Mouse (Mus musculus): Measurements from ENCODE around the gene Cask. TPM values are rescaled to one million over a fixed set of nuclear protein-coding genes. Genes with fewer than 3 reads are reported as not detected.

The Cask gene
- polyA plus RNA-seq, 1 experiment from 2014 or later = 7.7 TPM

GRCm38 (mm10) chrX:13551566-13551965 lies 299.6 kb downstream of the Cask start:
- H3K27ac ChIP-seq (ENCODE audit: low read depth, low read length) = no peak overlapping the region
- H3K36me3 ChIP-seq (ENCODE audit: control insufficient read depth, insufficient read depth, low read length) = no peaks in the 10 kb centered on the region
- ATAC-seq (replicated peaks; ENCODE audit: insufficient number of reproducible peaks, low FRiP score, low TSS enrichment) = no peak
- no peaks in the 10 kb centered on the region for H3K9me3 ChIP-seq (replicated peaks; ENCODE audit: control insufficient read depth, low read length)
- H3K9ac ChIP-seq (ENCODE audit: low read depth, low read length) = no peak overlapping the region
- H3K4me1 ChIP-seq (ENCODE audit: control insufficient read depth, insufficient read depth, low read length) = no peaks in the 10 kb centered on the region
- WGBS (ENCODE audit: insufficient replicate concordance) = 84% methylated on average over 4 of the region's 4 CpGs
- H3K4me3 ChIP-seq (ENCODE audit: low read depth, low read length) = no peak overlapping the region
- no peak overlapping the region for H3K4me2 ChIP-seq
- no peaks in the 10 kb centered on the region for H3K27me3 ChIP-seq (ENCODE audit: control insufficient read depth, insufficient read depth, low read length)

- Histone ChIP-seq H3K27ac (ENCODE audit: low read depth, low read length) (no peak overlapping the region), H3K9ac (ENCODE audit: low read depth, low read length) (no peak overlapping the region), H3K9me3 (replicated peaks; ENCODE audit: control insufficient read depth, low read length) (no peaks in the 10 kb centered on the region), H3K4me3 (ENCODE audit: low read depth, low read length) (no peak overlapping the region), H3K27me3 (ENCODE audit: control insufficient read depth, insufficient read depth, low read length) (no peaks in the 10 kb centered on the region), H3K36me3 (ENCODE audit: control insufficient read depth, insufficient read depth, low read length) (no peaks in the 10 kb centered on the region), H3K4me1 (ENCODE audit: control insufficient read depth, insufficient read depth, low read length) (no peaks in the 10 kb centered on the region), H3K4me2 (no peak overlapping the region)
- no peak for ATAC-seq (replicated peaks; ENCODE audit: insufficient number of reproducible peaks, low FRiP score, low TSS enrichment)
- WGBS (ENCODE audit: insufficient replicate concordance) = 76% methylated on average over 4 of the region's 4 CpGs
Observed at GRCm38 (mm10) chrX:13549100-13549499, 302.1 kb downstream of the Cask start.

- no peak overlapping the region for H3K4me2 ChIP-seq
- no peak overlapping the region for H3K9ac ChIP-seq (ENCODE audit: low read depth, low read length)
- H3K9me3 ChIP-seq (replicated peaks; ENCODE audit: control insufficient read depth, low read length) = no peaks in the 10 kb centered on the region
- H3K4me1 ChIP-seq (ENCODE audit: control insufficient read depth, insufficient read depth, low read length) = no peaks in the 10 kb centered on the region
- no peak for ATAC-seq (replicated peaks; ENCODE audit: insufficient number of reproducible peaks, low FRiP score, low TSS enrichment)
- H3K27me3 ChIP-seq (ENCODE audit: control insufficient read depth, insufficient read depth, low read length) = peaks cover 5% of the 10 kb centered on the region
- H3K36me3 ChIP-seq (ENCODE audit: control insufficient read depth, insufficient read depth, low read length) = no peaks in the 10 kb centered on the region
- H3K4me3 ChIP-seq (ENCODE audit: low read depth, low read length) = no peak overlapping the region
- H3K27ac ChIP-seq (ENCODE audit: low read depth, low read length) = no peak overlapping the region
- 90% methylated on average over 8 of the region's 8 CpGs for WGBS (ENCODE audit: insufficient replicate concordance)
Observed at GRCm38 (mm10) chrX:13521288-13521687, 329.9 kb downstream of the Cask start.

GRCm38 (mm10) chrX:13520566-13520965 lies 330.6 kb downstream of the Cask start:
- Histone ChIP-seq H3K27ac (ENCODE audit: low read depth, low read length) (no peak overlapping the region), H3K4me2 (no peak overlapping the region), H3K36me3 (ENCODE audit: control insufficient read depth, insufficient read depth, low read length) (no peaks in the 10 kb centered on the region), H3K27me3 (ENCODE audit: control insufficient read depth, insufficient read depth, low read length) (peaks cover 6% of the 10 kb centered on the region), H3K4me3 (ENCODE audit: low read depth, low read length) (no peak overlapping the region), H3K9me3 (replicated peaks; ENCODE audit: control insufficient read depth, low read length) (no peaks in the 10 kb centered on the region), H3K4me1 (ENCODE audit: control insufficient read depth, insufficient read depth, low read length) (no peaks in the 10 kb centered on the region), H3K9ac (ENCODE audit: low read depth, low read length) (no peak overlapping the region)
- 79% methylated on average over 4 of the region's 4 CpGs for WGBS (ENCODE audit: insufficient replicate concordance)
- no peak for ATAC-seq (replicated peaks; ENCODE audit: insufficient number of reproducible peaks, low FRiP score, low TSS enrichment)

GRCm38 (mm10) chrX:13519408-13519783 lies 331.8 kb downstream of the Cask start:
- H3K4me1 ChIP-seq (ENCODE audit: control insufficient read depth, insufficient read depth, low read length) = no peaks in the 10 kb centered on the region
- 45% methylated on average over 5 of the region's 5 CpGs for WGBS (ENCODE audit: insufficient replicate concordance)
- no peaks in the 10 kb centered on the region for H3K9me3 ChIP-seq (replicated peaks; ENCODE audit: control insufficient read depth, low read length)
- no peak overlapping the region for H3K9ac ChIP-seq (ENCODE audit: low read depth, low read length)
- H3K27me3 ChIP-seq (ENCODE audit: control insufficient read depth, insufficient read depth, low read length) = peaks cover 7% of the 10 kb centered on the region
- ATAC-seq (replicated peaks; ENCODE audit: insufficient number of reproducible peaks, low FRiP score, low TSS enrichment) = no peak
- H3K4me2 ChIP-seq = no peak overlapping the region
- no peak overlapping the region for H3K27ac ChIP-seq (ENCODE audit: low read depth, low read length)
- no peaks in the 10 kb centered on the region for H3K36me3 ChIP-seq (ENCODE audit: control insufficient read depth, insufficient read depth, low read length)
- no peak overlapping the region for H3K4me3 ChIP-seq (ENCODE audit: low read depth, low read length)

- Histone ChIP-seq H3K4me2 (no peak overlapping the region), H3K4me3 (ENCODE audit: low read depth, low read length) (no peak overlapping the region), H3K27ac (ENCODE audit: low read depth, low read length) (no peak overlapping the region), H3K9me3 (replicated peaks; ENCODE audit: control insufficient read depth, low read length) (no peaks in the 10 kb centered on the region), H3K4me1 (ENCODE audit: control insufficient read depth, insufficient read depth, low read length) (no peaks in the 10 kb centered on the region), H3K9ac (ENCODE audit: low read depth, low read length) (no peak overlapping the region), H3K27me3 (ENCODE audit: control insufficient read depth, insufficient read depth, low read length) (peaks cover 7% of the 10 kb centered on the region), H3K36me3 (ENCODE audit: control insufficient read depth, insufficient read depth, low read length) (no peaks in the 10 kb centered on the region)
- WGBS (ENCODE audit: insufficient replicate concordance) = 37% methylated on average over 4 of the region's 4 CpGs
- ATAC-seq (replicated peaks; ENCODE audit: insufficient number of reproducible peaks, low FRiP score, low TSS enrichment) = no peak
Observed at GRCm38 (mm10) chrX:13518781-13519407, 332.3 kb downstream of the Cask start.

- no peaks in the 10 kb centered on the region for H3K36me3 ChIP-seq (ENCODE audit: control insufficient read depth, insufficient read depth, low read length)
- H3K9me3 ChIP-seq (replicated peaks; ENCODE audit: control insufficient read depth, low read length) = no peaks in the 10 kb centered on the region
- no peak for ATAC-seq (replicated peaks; ENCODE audit: insufficient number of reproducible peaks, low FRiP score, low TSS enrichment)
- no peak overlapping the region for H3K27ac ChIP-seq (ENCODE audit: low read depth, low read length)
- WGBS (ENCODE audit: insufficient replicate concordance) = 69% methylated on average over 10 of the region's 10 CpGs
- H3K9ac ChIP-seq (ENCODE audit: low read depth, low read length) = no peak overlapping the region
- H3K27me3 ChIP-seq (ENCODE audit: control insufficient read depth, insufficient read depth, low read length) = peaks cover 7% of the 10 kb centered on the region
- no peaks in the 10 kb centered on the region for H3K4me1 ChIP-seq (ENCODE audit: control insufficient read depth, insufficient read depth, low read length)
- H3K4me3 ChIP-seq (ENCODE audit: low read depth, low read length) = no peak overlapping the region
- H3K4me2 ChIP-seq = no peak overlapping the region
Observed at GRCm38 (mm10) chrX:13518019-13518418, 333.1 kb downstream of the Cask start.

- no peaks in the 10 kb centered on the region for H3K4me1 ChIP-seq (ENCODE audit: control insufficient read depth, insufficient read depth, low read length)
- H3K4me2 ChIP-seq = no peak overlapping the region
- no peak overlapping the region for H3K9ac ChIP-seq (ENCODE audit: low read depth, low read length)
- no peaks in the 10 kb centered on the region for H3K36me3 ChIP-seq (ENCODE audit: control insufficient read depth, insufficient read depth, low read length)
- 84% methylated on average over 6 of the region's 6 CpGs for WGBS (ENCODE audit: insufficient replicate concordance)
- no peak overlapping the region for H3K27ac ChIP-seq (ENCODE audit: low read depth, low read length)
- no peak for ATAC-seq (replicated peaks; ENCODE audit: insufficient number of reproducible peaks, low FRiP score, low TSS enrichment)
- no peaks in the 10 kb centered on the region for H3K9me3 ChIP-seq (replicated peaks; ENCODE audit: control insufficient read depth, low read length)
- H3K4me3 ChIP-seq (ENCODE audit: low read depth, low read length) = no peak overlapping the region
- H3K27me3 ChIP-seq (ENCODE audit: control insufficient read depth, insufficient read depth, low read length) = peaks cover 7% of the 10 kb centered on the region
Observed at GRCm38 (mm10) chrX:13516451-13516850, 334.7 kb downstream of the Cask start.

- Histone ChIP-seq H3K36me3 (ENCODE audit: control insufficient read depth, insufficient read depth, low read length) (no peaks in the 10 kb centered on the region), H3K4me1 (ENCODE audit: control insufficient read depth, insufficient read depth, low read length) (no peaks in the 10 kb centered on the region), H3K4me3 (ENCODE audit: low read depth, low read length) (no peak overlapping the region), H3K27me3 (ENCODE audit: control insufficient read depth, insufficient read depth, low read length) (peaks cover 7% of the 10 kb centered on the region), H3K9me3 (replicated peaks; ENCODE audit: control insufficient read depth, low read length) (no peaks in the 10 kb centered on the region), H3K4me2 (no peak overlapping the region), H3K27ac (ENCODE audit: low read depth, low read length) (no peak overlapping the region), H3K9ac (ENCODE audit: low read depth, low read length) (no peak overlapping the region)
- WGBS (ENCODE audit: insufficient replicate concordance) = 82% methylated on average over 5 of the region's 5 CpGs
- ATAC-seq (replicated peaks; ENCODE audit: insufficient number of reproducible peaks, low FRiP score, low TSS enrichment) = no peak
Observed at GRCm38 (mm10) chrX:13513864-13514263, 337.3 kb downstream of the Cask start.
